Mouse (Mus musculus) hindlimb bud, embryonic 11.5 days (tissue): ENCODE data around the gene Nprl3.
"Not testable (repeated sequence)": the region's sequence is repeated elsewhere in the genome, so short reads cannot be mapped to it uniquely, and the experiment has no call there.

Experiments
- DNase-seq: peaks from one replicate; pipeline ENCODE4 v3.0.0-alpha.2; 2012; ENCODE audit warnings: low read depth, low spot score; ENCODE audit errors: extremely low spot score

Nprl3 gene

GRCm38 (mm10) chr11:32226124-32226871 is 41.2 kb downstream of the Nprl3 start, which contains the start of gene Mpg:
TSS of gene Mpg (plus strand) at chr11:32226505.
- DNase-seq = no peak

DNA sequence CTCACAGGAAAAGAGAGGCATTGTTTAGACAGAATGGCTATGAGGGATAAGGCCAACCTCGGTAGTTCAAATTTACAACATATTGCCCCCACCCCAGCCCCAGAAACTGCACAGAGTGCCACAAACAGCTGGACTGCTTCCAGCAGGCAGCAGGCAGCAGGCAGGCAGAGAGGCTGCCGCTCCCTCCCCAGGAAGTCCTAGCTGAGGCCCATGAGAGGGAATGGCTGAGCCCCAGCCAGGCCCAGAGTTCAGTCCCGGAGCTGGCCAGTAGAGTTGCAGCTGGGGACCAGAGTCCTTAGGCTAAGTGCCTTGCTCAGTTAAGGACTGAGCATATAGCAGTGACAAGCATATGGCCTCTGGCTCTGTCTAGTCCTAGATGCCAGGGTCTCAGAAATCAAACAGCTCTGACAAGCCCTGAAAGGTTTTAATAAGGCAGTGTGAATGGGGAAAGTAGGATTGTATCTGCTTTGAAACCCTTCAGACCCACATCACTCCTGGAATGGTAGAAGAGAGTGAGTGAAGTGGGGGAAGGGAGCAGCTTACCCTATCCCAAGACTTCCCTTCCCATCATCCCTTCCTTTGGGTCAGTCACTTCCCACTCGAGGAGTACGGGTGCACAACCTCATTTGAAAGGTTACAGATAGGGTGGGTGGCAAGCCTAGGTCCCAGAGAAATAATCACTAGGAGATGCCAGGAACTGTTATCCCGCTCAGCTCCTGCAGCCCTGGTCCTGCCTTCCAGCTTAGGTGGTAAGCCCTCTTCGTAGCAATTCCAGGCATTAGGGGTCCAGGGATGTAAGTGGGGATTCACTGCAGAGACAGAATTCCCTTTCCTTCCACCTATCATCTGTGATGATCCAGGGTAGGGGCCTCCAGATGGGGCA is 42.0 kb downstream of the Nprl3 start:
- no peak for DNase-seq

DNA sequence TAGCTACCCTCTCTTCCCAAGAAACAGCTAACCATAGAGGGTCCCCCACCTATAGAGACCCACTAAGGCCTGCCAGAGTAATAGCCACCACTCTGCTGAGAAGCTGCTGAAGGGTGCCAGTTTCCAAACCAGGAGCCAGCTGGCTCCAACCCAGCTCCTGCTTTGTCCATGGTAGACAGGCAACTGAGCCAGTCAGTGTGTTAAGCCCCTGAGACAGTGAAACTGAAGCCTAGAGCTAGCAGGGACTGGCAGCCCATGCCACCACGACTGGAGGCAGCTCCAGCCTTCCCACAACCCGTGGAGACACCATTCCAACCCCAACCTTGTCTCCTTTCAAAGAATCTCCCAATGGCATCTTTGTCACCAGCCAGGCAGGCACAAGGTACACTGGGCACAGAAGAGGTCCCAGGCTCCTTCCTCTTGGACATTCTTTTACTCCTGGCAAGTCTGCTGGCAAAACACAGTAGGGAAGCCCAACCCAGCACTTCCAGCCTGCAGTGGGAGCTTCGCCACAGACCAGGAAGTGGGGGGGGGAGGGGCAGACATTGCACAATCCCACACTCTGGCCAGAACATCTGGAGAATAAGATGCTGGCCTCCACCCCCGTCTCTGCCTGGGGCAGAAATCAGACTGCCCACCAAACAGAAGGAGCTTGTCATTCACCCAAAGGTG is 42.9 kb downstream of the Nprl3 start:
- DNase-seq = no peak

DNA sequence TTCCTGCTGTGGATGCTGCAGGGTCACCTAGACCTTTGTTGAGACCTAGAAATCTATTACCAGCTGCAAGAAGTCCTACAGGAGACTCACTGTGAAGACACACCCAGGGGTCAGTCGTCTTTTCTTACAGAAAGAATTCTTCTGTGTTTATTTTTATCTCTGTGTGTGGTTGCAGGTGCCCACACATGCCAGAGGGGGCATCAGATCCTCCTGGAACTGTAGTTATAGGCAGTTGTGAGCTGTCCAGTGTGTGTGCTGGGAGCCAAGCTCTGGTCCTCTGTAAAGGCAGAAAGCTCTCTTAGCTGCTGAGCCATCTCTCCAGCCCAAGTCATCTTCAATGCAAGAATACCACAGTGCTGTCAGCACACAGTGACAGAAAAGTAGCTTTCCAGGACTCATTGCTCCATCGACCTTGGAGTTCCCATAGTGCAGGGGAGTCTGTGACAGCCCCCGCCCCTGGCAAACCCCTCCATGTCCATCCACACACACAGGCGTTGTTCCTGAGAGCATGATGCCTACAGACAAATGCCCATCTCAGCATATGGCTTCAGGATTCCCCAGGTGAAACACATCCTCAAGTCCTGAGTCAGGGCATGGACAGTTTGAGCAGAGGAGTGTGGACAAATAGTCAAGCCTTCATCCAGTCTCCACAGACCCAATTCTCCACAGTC is 44.1 kb downstream of the Nprl3 start:
- no peak for DNase-seq

GRCm38 (mm10) chr11:32222570-32223194 is 44.8 kb downstream of the Nprl3 start:
- DNase-seq = no peak

DNA sequence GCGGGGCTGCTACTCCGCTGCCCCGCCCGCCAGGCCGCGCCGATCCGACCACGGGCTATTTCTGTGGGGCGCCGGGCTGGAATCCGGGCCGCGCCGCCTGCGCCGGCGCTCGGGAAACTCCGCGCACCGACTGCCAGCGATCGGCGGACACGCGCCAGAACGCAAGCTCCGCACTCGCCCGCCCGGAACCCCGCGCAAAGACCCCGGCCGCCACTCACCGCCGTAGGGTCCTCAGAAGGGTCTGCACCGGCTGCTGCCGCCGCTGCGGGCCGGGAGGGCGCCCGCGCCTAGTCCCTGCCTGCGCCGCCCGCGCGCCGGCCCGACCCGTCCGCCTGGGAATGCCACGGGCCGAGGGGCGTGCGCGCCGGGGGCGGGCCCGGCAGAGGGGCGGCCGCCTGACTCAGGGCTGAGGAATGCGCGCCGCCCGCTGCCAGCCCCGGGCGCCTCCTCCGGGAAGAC is 45.5 kb downstream of the Nprl3 start, which contains the start of gene Rhbdf1:
Rhbdf1 (minus strand) TSS at position 350 of the 459 bp plus-strand sequence.
- DNase-seq = no peak

DNA sequence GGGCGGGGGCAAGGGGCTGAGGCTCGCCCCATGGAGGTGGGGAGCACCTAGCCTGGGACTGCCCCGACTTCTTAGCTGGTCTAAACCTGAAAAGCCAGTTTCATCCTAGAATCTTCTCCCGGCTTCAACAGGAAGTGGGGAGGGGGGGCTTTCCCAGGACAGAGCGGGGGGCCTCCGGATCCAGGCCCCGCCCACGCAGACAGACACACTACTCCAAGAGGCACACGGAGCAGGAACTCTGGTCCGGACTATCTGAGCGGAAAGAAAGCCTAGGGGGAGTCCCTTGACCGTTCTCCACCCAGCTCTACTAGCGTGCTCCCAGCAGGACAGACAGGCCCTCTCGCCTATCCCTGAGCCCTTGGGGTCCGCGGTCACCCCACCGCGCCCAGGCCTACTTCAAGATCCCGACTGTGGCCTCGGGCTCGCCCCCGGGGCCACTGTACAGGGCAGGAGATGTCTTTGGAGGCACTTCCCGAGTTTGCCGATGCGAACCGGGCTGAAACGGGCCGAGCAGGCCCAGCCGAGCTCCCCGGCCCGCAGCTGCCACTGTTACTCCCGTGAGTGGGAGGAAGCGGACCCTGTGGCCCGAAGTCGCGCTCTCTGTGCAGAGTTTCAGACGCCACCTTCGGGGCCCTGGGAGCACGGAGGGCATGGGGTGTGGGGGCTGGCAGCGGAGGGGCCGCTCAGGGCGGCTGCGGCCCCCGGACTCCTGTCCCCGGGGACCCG is 46.1 kb downstream of the Nprl3 start:
- no peak for DNase-seq

- DNase-seq = no peak
These were observed 46.8 kb downstream of the Nprl3 start for GRCm38 (mm10) chr11:32220607-32221224.

- no peak for DNase-seq
These were observed 48.2 kb downstream of the Nprl3 start for GRCm38 (mm10) chr11:32219287-32219686.

DNA sequence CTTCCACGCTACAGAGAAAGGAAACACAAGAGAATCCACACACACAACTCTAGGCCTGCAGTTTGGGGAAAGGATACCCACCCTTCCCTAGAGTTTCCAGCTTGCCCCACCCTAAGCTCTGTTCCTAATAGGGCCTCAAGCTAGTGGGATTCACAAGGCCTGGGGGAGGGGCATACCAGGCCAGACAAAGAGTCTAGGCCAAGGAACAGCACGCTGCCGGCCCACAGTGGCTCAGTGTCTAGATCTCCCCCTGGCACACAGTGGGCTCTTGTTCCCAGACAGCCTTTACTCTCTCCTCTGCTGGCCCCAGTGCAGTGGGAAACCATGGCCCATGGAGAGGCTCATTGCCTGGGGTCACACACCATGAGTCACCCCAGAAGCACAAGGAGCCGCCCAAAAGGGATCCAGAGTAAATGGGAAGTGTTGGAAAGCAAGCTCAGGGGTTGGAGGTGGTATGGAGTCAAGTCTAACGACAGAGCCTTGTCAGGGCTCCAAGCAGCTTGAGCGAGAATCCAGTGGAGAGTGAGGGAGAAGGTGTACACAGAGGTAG is 48.9 kb downstream of the Nprl3 start:
- no peak for DNase-seq

DNA sequence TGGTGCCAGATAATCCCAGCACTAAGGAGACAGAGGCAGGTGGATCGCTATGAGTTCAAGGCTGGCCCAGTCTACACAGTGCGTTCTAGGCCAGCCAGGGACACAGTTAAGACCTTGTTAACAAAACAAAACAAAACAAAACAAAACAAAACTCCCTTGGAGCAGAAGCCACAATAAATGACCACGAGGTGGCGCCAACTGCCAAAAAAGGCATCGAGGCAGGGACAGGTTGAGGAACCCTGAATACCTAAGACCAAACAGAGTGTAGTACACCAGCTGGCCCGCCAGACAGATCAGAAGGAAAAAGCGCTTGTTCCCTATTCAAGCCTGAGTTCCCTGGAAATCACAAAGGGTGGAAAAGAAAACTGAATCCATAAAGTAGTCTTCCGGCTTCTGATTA is 50.7 kb downstream of the Nprl3 start:
- DNase-seq = no peak

DNA sequence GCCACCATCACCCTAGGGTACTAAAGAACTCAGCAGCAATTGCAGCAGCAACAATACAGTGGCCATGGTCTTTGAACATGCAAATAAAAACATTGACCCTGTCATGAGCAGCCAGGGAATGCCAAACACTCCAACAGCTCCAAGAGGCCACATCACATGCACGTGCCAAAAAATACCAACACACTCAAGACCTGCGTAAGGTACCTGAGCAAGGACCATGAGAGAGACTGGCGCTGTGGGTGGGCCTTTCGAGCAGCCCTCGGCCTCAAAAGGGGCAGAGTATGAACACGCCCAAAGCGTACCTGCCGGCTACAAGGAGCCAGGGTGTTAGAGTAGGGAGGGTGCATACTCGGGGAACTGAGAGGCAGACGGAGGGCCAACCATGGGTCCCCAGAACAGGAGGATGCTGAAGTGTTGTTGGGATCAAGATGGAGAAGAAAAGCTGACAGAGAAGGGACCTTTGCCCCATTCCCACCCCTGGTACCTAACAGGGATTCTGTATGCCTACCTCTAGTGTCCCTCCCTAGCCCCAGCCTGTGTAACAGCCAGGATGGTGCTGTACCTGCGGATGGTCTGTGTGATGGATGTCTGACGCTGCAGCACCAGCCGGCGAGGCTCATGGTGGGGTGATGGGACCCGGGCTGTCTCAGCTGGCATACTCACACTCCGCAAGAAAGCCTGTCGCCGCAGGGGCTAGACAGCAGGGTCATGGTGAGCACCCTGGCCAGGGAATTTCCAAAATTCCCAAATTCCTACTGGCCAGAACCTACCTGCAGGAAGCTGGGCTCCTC is 51.9 kb downstream of the Nprl3 start:
- DNase-seq = no peak

- DNase-seq = no peak
These were observed 56.9 kb downstream of the Nprl3 start for GRCm38 (mm10) chr11:32210623-32211022.

GRCm38 (mm10) chr11:32205058-32205873 is 62.2 kb downstream of the Nprl3 start, which contains the start of gene Snrnp25:
TSS of gene Snrnp25 (plus strand) at chr11:32205415.
- DNase-seq = peak; percentile 92

DNA sequence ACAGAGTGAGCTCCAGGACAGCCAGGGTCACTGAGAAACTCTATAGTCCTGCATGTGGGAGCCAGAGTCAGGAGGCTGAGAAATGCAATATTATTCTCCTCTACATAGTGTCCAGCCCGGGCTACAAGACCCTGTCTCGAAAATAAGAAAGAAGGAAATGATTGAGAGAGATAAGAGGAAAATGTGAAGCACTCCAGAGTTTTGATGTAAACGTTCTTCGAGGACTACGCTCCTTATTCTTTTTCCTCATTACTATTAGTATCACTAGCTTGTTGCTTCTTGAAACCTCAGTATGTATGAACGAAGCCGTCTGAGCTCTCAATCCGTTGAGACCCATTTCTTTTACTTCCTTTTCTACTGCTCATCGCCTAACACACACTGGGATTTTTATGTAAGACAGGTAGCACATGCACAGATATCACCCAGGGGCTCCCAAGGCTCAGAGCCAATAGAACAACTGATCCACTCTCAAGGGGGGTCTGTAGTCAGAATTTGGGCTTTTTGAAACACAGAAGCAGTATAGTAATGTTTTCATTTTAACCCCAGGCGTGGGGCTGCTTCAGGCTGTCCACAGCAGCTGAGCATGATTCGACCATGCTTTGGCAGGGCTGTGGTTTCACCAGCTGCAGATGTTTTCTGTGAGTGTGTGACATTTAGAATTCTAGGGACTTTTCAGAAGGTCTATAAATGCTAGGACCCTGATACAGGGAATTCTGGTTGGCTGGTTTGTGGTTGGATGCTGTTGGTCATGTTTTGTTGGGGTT is 65.4 kb downstream of the Nprl3 start:
- no peak for DNase-seq

DNA sequence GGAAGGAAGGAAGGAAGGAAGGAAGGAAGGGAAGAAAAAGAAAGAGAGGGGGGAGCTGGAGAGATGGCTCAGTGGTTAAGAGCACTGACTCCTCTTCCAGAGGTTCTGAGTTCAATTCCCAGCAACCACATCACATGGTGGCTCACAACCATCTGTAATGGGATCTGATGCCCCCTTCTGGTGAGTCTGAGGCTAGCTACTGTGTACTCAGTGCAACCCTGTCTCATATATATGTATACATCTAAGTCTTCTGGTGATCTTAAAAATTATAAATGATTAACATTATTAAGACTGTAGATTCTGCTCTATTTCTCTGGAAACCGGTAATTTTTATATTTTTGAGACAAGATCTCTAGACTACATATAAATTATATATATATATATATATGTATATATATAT is 66.5 kb downstream of the Nprl3 start:
- DNase-seq = not testable (repeated sequence)
